Mouse (Mus musculus) c-Kit-positive CD71-positive TER-119-negative erythroid progenitor cells, embryonic 14.5 days (primary cell): Measurements from ENCODE around the gene Fam120c.
"Not testable (repeated sequence)": the region's sequence is repeated elsewhere in the genome, so short reads cannot be mapped to it uniquely, and the experiment has no call there.

ENCODE experiments used
- DNase-seq: peaks from one replicate; pipeline ENCODE4 v3.0.0-alpha.2; 2013; ENCODE audit warnings: low read depth

Gene Fam120c

DNA sequence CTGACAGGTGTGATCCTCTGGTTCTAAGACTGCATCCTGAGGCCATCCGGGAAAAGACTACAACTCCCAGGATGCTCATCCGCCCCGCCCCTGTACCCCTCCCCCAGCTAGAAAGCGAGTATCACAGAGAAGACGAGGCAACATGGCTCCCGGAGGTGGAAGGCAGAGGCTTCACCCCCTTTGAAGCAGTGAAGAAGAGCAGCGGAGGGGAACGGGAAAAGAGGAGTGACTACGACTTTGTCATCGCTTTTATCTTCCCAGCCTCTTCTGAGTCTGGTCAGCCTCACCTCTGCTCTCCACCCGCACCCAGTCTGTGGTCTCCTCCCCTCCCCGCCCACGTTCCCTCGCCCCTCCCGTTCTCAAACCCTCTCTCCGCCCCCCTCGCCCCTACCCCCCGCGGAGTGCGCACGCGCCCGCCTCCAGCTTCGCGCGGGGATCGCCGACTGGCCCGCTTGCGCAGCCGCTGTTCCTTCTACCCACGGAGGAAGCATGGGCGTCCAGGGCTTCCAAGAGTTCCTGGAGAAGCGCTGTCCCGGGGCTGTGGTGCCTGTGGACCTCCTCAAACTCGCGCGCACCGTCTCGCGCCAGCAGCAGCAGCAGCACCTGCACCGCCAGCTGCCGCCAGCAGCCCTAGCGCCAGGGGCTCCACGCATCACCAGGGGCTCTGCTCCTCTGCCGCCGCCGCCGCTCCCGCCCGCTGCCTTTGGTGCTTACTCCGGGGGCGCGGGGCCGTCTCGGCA, at the start of gene Fam120c:
Fam120c (plus strand) TSS at position 415 of the 740 bp plus-strand sequence.
- peak; percentile 66 for DNase-seq

GRCm38 (mm10) chrX:151298329-151298728, 45.6 kb upstream of the Fam120c start:
- DNase-seq: no peak

- DNase-seq: peak; percentile 11
Observed at GRCm38 (mm10) chrX:151313732-151314131, 30.2 kb upstream of the Fam120c start.

GRCm38 (mm10) chrX:151333615-151334014, 10.4 kb upstream of the Fam120c start:
- DNase-seq: no peak

- DNase-seq: no peak
Observed at GRCm38 (mm10) chrX:151337804-151338203, 6.2 kb upstream of the Fam120c start.

- no peak for DNase-seq
Observed at GRCm38 (mm10) chrX:151344501-151344984, 568 bp downstream of the Fam120c start.

- no peak for DNase-seq
Observed at GRCm38 (mm10) chrX:151345333-151346125, 1.6 kb downstream of the Fam120c start.

DNA sequence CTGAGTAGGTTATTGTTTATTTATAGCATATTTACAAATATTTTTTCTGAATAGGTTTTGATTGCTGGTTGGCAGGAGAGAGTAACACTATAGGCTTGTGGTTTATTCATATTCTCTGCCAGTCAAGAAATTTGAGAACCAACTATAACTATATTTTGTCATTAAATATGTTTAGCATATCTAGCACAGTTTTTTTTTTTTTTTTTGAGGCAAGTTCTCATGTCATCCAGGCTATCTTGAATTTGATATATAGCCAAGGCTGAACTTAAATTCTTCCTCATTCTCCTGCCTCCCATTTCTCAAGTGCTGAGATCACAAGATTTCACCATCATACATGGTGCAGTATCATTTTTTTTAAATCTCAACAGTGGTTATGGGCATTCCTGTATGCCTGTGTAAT, 3.3 kb downstream of the Fam120c start:
- DNase-seq: no peak

GRCm38 (mm10) chrX:151349322-151349721, 5.3 kb downstream of the Fam120c start:
- DNase-seq: no peak

DNA sequence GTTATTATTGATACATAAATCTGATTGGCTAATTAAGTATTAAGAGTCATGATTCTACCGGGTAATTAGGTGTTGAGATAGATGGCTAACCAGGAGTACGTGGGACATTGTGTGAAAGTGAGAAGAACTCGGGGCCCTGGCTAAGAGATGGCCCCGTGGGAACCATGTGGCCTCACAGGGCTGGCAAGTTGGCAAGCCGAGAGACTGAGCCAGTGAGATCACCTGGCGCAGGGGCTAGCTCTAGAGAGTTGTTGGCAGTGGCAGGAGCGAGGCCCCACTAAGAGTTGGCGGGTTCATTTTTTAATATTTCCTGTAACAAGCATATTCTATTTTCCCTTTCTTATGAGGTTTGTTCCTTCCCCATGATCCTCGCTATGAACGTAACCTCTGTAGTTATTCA, 74.8 kb downstream of the Fam120c start:
- no peak for DNase-seq

DNA sequence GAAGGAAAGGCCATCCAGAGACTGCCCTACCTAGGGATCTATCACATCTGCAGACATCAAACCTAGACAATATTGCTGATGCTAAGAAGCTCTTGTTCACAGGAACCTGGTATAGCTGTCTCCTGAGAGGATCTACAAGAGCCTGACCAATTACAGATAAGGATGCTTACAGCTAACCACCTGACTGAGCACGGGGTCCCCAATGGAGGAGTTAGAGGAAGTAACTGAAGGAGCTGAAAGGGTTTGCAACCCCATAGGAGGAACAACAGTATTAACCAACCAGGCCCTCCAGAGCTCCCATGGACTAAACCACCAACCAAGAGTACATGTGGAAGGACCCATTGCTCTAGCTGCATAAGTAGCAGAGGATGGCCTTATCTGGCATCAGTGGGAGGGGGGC, 76.8 kb downstream of the Fam120c start:
- DNase-seq: no peak

- peak; percentile 8 for DNase-seq
Observed at GRCm38 (mm10) chrX:151443637-151444036, 99.7 kb downstream of the Fam120c start.

GRCm38 (mm10) chrX:151444189-151444588, 100.2 kb downstream of the Fam120c start:
- no peak for DNase-seq

- no peak for DNase-seq
Observed at GRCm38 (mm10) chrX:151488128-151488527, 144.2 kb downstream of the Fam120c start.

- DNase-seq: not testable (repeated sequence)
Observed at GRCm38 (mm10) chrX:151493269-151493668, 149.3 kb downstream of the Fam120c start.

- no peak for DNase-seq
Observed at GRCm38 (mm10) chrX:151496596-151496995, 152.6 kb downstream of the Fam120c start.

- DNase-seq: no peak
Observed at GRCm38 (mm10) chrX:151508536-151508935, 164.6 kb downstream of the Fam120c start.

GRCm38 (mm10) chrX:151509906-151510305, 165.9 kb downstream of the Fam120c start:
- no peak for DNase-seq

- no peak for DNase-seq
Observed at GRCm38 (mm10) chrX:151513066-151513465, 169.1 kb downstream of the Fam120c start.

DNA sequence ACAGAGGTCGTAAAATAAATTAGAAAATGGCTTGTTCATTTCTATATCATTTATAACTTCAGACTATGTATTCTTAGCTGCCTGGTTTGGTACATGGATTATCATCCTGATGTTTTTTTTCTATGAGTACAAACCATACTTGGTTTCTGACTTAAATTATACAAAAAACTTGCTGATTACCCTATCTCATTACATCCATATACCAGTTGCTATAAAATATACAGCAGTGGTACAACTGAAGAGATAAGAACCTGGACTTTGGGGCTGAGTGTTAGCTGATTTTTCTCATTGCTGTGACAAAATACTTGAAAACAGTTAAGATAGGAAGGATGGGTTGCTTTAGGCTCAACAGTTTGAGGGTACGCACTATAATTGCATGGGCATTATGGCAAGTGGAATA, 169.7 kb downstream of the Fam120c start:
- no peak for DNase-seq

GRCm38 (mm10) chrX:151518181-151518580, 174.2 kb downstream of the Fam120c start:
- no peak for DNase-seq

DNA sequence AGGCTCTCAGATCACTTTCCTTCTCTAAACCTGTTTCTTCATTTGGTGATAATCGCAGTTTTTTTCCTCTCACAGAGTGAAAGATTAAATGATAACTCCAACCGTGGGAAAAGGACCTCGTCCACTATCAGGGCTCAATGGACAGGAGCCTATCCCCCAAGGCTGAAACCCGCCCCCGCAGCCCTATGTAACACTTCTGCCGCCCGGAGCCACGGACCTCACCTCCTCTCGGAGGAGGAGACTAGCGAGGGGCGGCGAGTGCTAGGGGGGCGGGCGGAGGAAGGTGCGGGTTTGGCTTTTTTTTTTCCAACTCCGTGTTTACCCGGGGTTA, 176.1 kb downstream of the Fam120c start:
- no peak for DNase-seq
